Mouse (Mus musculus) liver, embryonic 12.5 days (tissue): ENCODE data around the gene Reps2. TPM values are rescaled to one million over a fixed set of nuclear protein-coding genes. Genes with fewer than 3 reads are reported as not detected.

ENCODE experiments used
- ATAC-seq: fragments of 200-750 bp; cut with Nextera tagmentation; 2 replicates; pipeline ENCODE4 v1.8.0; 2017; ENCODE audit warnings: moderate number of reproducible peaks, mild to moderate bottlenecking, moderate library complexity
- H3K27ac ChIP-seq: fragments of 300-500 bp; sonication (generic); 2 replicates; pipeline ENCODE4 v1.5.1; 2016; ENCODE audit warnings: mild to moderate bottlenecking
- H3K27me3 ChIP-seq: fragments of 300-500 bp; sonication (generic); replicated peaks from 2 replicates; pipeline ENCODE4 v1.6.1; 2016; ENCODE audit warnings: mild to moderate bottlenecking, moderate library complexity
- H3K36me3 ChIP-seq: fragments of 300-500 bp; sonication (generic); 2 replicates; pipeline ENCODE4 v1.6.1; 2016; ENCODE audit warnings: mild to moderate bottlenecking, moderate library complexity
- H3K4me1 ChIP-seq: fragments of 300-500 bp; sonication (generic); 2 replicates; pipeline ENCODE4 v1.6.1; 2016
- H3K4me2 ChIP-seq: fragments of 300-500 bp; sonication (generic); 2 replicates; pipeline ENCODE4 v1.6.1; 2016; ENCODE audit warnings: mild to moderate bottlenecking, moderate library complexity
- H3K4me3 ChIP-seq: fragments of 300-500 bp; sonication (generic); 2 replicates; pipeline ENCODE4 v1.5.1; 2016; ENCODE audit warnings: mild to moderate bottlenecking, moderate library complexity
- H3K9ac ChIP-seq: fragments of 300-500 bp; sonication (generic); 2 replicates; pipeline ENCODE4 v1.6.1; 2016; ENCODE audit warnings: mild to moderate bottlenecking, moderate library complexity
- H3K9me3 ChIP-seq: fragments of 300-500 bp; sonication (generic); replicated peaks from 2 replicates; pipeline ENCODE4 v1.6.1; 2016; ENCODE audit warnings: mild to moderate bottlenecking, moderate library complexity
- WGBS: fragments of 180-500 bp; shearing (Covaris S2); methylation state at CpG from one replicate; pipeline ENCODE4 v1.1.7; 2016; ENCODE audit not compliant: insufficient replicate concordance; 5-methylcytosine and 5-hydroxymethylcytosine counted together
- polyA plus RNA-seq: library from polyadenylated mRNA; unstranded; fragments of >200 nt; fragmentation: Nextera tagmentation; extraction: Ambion mirVana; gene quantifications from 2 replicates; pipeline ENCODE4 v1.2.1, GENCODE M21; 2016

The Reps2 gene
- polyA plus RNA-seq = 1.1 and 1.4 TPM in 2 replicates

DNA sequence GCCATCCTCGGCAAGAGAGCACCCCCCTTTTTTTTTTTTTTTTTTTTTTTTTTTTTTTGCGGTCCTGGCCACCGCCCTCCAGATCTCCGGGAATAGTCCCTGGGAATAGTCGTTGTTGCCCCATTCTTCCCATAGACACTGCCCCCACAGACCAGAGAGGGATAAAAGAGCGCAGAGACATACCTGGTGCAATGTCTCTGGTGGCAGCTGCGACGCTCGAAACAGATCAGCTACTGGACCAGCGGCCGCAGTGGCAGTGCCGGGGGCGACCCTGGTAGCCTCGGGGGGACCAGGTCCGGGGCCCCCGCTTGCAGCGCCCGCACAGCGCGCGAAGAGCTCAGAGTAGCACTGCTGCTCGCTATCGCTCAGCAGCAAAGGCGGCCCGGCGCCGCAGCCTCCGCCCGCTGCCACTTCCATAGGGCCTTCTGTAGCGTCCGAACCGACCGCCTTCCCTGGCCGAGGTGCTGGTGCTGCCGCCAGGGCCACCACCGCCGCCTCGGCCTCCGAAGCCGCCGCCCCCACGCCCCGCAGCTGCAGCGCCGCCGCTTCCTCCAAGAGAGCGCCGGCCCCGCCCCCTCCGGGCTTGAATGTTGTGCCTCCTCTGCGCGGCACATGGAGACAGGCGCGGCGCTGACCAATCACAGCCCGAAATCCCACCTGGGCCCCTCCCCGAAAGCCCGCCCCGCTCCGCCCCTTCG is at the start of gene Reps2:
Gene Reps2 (minus strand): TSS at position 559 of the 698 bp plus-strand sequence.
- Histone ChIP-seq H3K36me3 (no peaks in the 10 kb centered on the region), H3K27ac (peak within 1 kb of the TSS; percentile 75), H3K4me3 (peak within 1 kb of the TSS; percentile 70), H3K4me2 (peak within 1 kb of the TSS; percentile 93), H3K27me3 (peaks cover 11% of the 10 kb centered on the region; the same call in 1 of the 2 replicates), H3K9me3 (no peaks in the 10 kb centered on the region), H3K4me1 (peaks cover 16% of the 10 kb centered on the region; the same call in 1 of the 2 replicates), H3K9ac (peak within 1 kb of the TSS; percentile 78)
- WGBS = 16% methylated on average over 30 of the region's 61 CpGs
- ATAC-seq = peak; percentile 92

DNA sequence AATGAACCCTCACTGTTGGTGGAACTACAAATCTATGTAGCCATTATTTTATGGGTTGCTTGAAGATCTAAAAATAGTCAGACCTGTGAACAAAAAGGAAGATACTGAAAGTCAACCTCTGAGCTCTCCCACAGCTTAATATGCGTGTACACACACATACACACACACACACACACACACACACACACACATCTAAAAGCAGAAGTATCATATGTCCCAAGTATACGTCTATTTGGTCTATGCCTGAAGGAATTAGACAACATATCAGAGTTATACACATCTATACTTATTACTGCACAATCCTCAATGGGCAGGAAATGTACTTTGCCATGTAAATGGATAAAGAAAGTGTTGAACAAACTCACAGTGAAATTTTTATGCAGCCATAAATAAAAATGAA is 47.8 kb upstream of the Reps2 start:
- Histone ChIP-seq H3K27me3 (no peaks in the 10 kb centered on the region; the same call in 1 of the 2 replicates), H3K9ac (no peak overlapping the region), H3K9me3 (no peaks in the 10 kb centered on the region), H3K4me3 (no peak overlapping the region), H3K4me1 (no peaks in the 10 kb centered on the region), H3K36me3 (no peaks in the 10 kb centered on the region), H3K27ac (no peak overlapping the region), H3K4me2 (no peak overlapping the region)
- no peak for ATAC-seq
- 34% methylated on average over 2 of the region's 2 CpGs for WGBS

DNA sequence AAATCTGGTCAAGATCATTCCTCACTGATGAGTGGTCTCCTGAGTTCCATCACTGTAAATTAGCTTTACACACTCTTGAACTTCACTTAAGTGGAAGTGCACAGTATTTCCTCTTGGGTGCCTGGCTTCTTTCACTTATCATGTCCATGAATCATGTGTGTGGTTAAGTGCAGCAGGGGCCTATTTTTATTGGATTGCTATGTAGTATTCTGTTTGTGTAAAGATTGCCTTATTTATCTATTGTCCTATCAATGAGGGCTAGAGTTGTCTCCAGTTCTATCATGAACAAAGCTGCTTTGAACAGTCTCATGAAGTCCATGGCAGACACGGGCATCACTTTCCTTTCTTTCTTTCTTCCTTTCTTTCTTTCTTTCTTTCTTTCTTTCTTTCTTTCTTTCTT is 41.9 kb upstream of the Reps2 start:
- no peaks in the 10 kb centered on the region; the same call in 1 of the 2 replicates for H3K27me3 ChIP-seq
- H3K9me3 ChIP-seq = no peaks in the 10 kb centered on the region
- no peaks in the 10 kb centered on the region for H3K36me3 ChIP-seq
- no peak overlapping the region for H3K4me2 ChIP-seq
- H3K9ac ChIP-seq = no peak overlapping the region
- H3K4me3 ChIP-seq = no peak overlapping the region
- WGBS = 67% methylated on average over 1 of the region's 1 CpGs
- no peak overlapping the region for H3K27ac ChIP-seq
- H3K4me1 ChIP-seq = peaks cover 19% of the 10 kb centered on the region
- ATAC-seq = no peak

DNA sequence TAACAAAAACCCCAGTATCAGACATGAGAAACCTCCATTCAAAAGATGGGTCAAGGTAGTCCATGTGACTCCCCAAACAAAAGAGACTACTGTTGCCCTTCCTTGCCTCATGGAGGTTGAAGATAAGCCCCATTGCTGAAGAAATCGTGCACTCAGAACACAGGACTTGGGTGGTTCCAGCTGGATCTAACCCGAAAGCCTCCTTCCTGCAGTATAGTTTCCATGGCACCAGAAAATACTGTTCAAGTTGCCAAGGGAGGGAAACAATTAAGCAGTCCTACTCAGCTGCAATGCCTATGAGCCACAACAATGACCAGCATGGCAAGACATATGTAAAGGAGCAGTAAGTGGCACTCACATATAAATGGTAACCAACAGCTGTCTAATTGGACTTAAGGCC is 36.1 kb upstream of the Reps2 start:
- no peaks in the 10 kb centered on the region for H3K27me3 ChIP-seq
- no peaks in the 10 kb centered on the region for H3K36me3 ChIP-seq
- peak overlapping the region; percentile 86 for H3K27ac ChIP-seq
- H3K4me2 ChIP-seq = 0 out of 2 replicates have a peak overlapping the region, but pooled peaks have one; percentile 33
- H3K9me3 ChIP-seq = no peaks in the 10 kb centered on the region
- peaks cover 41% of the 10 kb centered on the region for H3K4me1 ChIP-seq
- no peak overlapping the region for H3K4me3 ChIP-seq
- H3K9ac ChIP-seq = no peak overlapping the region
- WGBS = 31% methylated on average over 2 of the region's 2 CpGs
- ATAC-seq = peak; percentile 83

DNA sequence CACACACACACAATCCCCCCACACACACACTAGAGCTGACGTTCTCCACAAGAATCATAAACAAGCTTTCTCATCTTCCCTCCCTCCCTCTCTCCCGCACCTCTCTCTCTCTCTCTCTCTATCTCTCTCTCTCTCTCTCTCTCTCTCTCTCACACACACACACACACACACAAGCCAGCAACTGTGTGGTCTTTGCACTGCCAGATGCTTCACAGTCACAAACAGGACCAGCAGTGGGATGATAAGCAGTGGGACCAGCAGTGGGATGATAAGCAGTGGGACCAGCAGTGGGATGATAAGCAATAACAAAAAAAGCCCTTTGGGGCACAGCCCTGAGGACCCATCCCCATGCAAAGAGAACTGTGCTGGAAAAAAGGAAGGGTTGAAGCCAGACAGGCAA is 35.4 kb upstream of the Reps2 start:
- H3K4me3 ChIP-seq = no peak overlapping the region
- no peaks in the 10 kb centered on the region for H3K9me3 ChIP-seq
- 31% methylated on average over 2 of the region's 2 CpGs for WGBS
- H3K36me3 ChIP-seq = no peaks in the 10 kb centered on the region
- H3K27me3 ChIP-seq = no peaks in the 10 kb centered on the region
- H3K4me1 ChIP-seq = peaks cover 41% of the 10 kb centered on the region
- H3K4me2 ChIP-seq = peak overlapping the region; percentile 33
- ATAC-seq = peak; percentile 95
- H3K9ac ChIP-seq = no peak overlapping the region; the same call in 1 of the 2 replicates
- peak overlapping the region; percentile 86 for H3K27ac ChIP-seq

DNA sequence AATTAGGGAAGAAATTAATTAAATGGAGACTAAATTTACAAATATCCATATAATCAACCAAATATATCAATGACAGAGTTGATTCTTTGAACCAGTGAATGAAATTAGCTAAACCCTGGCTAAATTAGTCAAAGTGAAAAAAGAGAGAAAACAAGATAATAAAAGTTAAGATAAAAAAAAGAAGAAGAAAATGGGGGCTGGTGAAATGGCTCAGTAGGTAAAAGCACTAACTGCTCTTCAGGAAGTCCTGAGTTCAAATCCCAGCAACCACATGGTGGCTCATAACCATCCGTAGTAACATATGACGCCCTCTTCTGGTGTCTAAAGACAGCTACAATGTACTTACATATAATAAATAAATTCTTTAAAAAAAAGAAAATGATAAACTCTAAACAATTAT is 22.7 kb upstream of the Reps2 start:
- no peak overlapping the region for H3K4me2 ChIP-seq
- H3K27ac ChIP-seq = no peak overlapping the region
- H3K9ac ChIP-seq = no peak overlapping the region
- no peaks in the 10 kb centered on the region for H3K27me3 ChIP-seq
- no peak overlapping the region for H3K4me3 ChIP-seq
- H3K36me3 ChIP-seq = no peaks in the 10 kb centered on the region
- no peaks in the 10 kb centered on the region for H3K9me3 ChIP-seq
- no peaks in the 10 kb centered on the region for H3K4me1 ChIP-seq
- no peak for ATAC-seq
- 59% methylated on average over 2 of the region's 2 CpGs for WGBS

DNA sequence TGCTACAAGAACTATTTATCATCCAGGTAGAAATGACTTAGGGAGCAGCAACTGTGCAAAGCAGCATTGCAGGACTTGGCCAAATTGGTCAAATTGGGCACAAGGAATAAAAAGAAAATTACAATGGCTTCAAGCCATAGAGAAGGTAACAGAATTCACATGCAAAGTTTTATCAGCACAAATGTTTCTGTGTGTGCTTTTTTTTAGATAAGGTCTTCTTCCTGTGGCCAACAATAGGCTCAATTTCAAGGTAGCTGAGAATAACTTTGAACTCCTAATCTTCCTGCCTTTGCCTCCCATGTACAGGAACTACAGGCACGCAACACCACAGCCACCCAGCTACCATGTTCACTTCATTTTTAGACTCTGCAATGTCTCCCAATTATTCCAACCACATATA is 16.7 kb upstream of the Reps2 start:
- no peak overlapping the region for H3K4me2 ChIP-seq
- H3K9ac ChIP-seq = no peak overlapping the region
- ATAC-seq = no peak
- H3K4me1 ChIP-seq = no peaks in the 10 kb centered on the region
- H3K36me3 ChIP-seq = no peaks in the 10 kb centered on the region
- WGBS = 53% methylated on average over 1 of the region's 1 CpGs
- H3K4me3 ChIP-seq = no peak overlapping the region
- H3K27ac ChIP-seq = no peak overlapping the region
- no peaks in the 10 kb centered on the region for H3K9me3 ChIP-seq
- no peaks in the 10 kb centered on the region for H3K27me3 ChIP-seq

DNA sequence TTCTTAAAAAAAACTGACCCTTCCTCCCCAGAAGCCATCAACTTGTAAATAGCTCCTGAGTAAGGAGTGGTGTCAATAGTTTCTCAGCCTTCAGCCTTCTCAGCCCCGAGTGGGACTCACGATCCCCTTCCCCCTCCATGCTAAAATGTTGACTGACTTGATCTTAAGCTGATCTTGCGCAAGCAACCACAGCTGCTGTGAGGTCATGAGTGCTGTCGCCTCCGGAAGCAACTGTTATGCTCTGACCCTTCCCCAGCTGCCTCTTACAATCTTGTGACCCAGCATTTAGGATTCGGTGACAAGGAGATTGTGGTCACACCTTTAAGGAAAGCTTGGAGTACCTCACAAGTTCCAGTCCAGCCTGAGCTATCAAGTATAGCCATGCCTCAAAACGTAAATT is 10.1 kb upstream of the Reps2 start:
- ATAC-seq = no peak
- no peak overlapping the region for H3K4me2 ChIP-seq
- no peaks in the 10 kb centered on the region for H3K36me3 ChIP-seq
- no peaks in the 10 kb centered on the region for H3K27me3 ChIP-seq
- H3K9me3 ChIP-seq = no peaks in the 10 kb centered on the region
- WGBS = 54% methylated on average over 7 of the region's 7 CpGs
- H3K4me3 ChIP-seq = no peak overlapping the region
- no peak overlapping the region for H3K9ac ChIP-seq
- no peak overlapping the region for H3K27ac ChIP-seq
- H3K4me1 ChIP-seq = no peaks in the 10 kb centered on the region

DNA sequence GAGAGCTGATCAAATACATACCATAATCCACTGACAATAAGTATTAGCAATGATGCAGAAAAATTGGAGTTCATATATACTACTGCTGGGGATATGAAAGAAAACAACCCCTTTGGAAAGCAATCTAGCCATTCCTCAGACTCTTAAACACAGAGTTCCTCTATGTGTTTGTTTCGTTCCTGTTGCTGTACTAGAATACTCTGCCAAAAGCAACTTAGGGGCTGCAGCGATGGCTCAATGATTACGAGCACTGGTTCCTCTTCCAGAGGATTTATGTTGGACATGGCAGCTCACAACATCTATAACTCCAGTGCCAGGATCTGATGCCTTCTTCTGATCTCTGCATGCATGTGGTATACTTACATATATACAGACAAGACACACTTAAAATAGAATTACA is 9.0 kb upstream of the Reps2 start:
- no peak for ATAC-seq
- WGBS = 84% methylated on average over 3 of the region's 3 CpGs
- Histone ChIP-seq H3K4me3 (no peak overlapping the region), H3K9me3 (no peaks in the 10 kb centered on the region), H3K27me3 (no peaks in the 10 kb centered on the region), H3K4me2 (no peak overlapping the region), H3K9ac (no peak overlapping the region), H3K4me1 (no peaks in the 10 kb centered on the region), H3K36me3 (no peaks in the 10 kb centered on the region), H3K27ac (no peak overlapping the region)

DNA sequence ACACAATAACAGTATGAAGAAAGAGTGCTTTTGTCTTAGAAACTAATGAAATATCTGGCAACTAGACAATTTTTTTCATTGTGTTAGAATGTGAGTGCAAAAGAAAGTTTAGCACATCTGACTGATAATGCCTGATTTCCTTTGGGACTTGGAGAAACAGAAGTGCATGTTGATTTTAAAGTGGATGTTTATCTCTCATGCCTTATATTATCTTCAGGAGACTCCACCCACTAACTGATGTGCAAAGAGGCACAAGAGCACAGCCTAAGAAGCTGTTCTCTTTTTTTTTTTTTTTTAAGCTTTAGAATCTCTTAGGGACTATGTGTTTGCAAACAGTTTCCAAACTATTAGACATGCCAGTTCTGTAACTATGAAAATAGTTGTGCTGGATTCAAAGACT is 7.7 kb upstream of the Reps2 start:
- Histone ChIP-seq H3K27me3 (peaks cover 4% of the 10 kb centered on the region; the same call in 1 of the 2 replicates), H3K36me3 (no peaks in the 10 kb centered on the region), H3K4me2 (no peak overlapping the region), H3K4me3 (no peak overlapping the region), H3K9ac (no peak overlapping the region), H3K9me3 (no peaks in the 10 kb centered on the region), H3K4me1 (no peaks in the 10 kb centered on the region), H3K27ac (no peak overlapping the region)
- ATAC-seq = no peak

DNA sequence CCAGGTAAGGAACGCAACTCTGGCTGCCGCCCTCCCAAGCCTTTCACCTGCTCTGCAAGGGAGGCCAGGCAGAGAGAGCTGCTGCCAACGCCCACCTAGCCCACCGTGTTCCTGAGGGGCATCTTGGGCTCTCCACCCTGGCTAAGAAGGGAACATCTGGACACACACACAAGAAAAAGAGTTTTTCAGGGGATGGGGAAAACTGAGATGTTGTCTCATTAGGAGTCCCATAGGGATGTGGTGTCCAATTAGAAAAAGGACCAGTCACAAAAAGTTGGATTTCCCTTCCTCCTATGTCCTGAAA is 292 bp upstream of the Reps2 start:
- 26% methylated on average over 4 of the region's 4 CpGs for WGBS
- Histone ChIP-seq H3K9me3 (no peaks in the 10 kb centered on the region), H3K27ac (no peak overlapping the region), H3K4me1 (peaks cover 16% of the 10 kb centered on the region; the same call in 1 of the 2 replicates), H3K4me2 (peak overlapping the region; percentile 93), H3K9ac (peak overlapping the region; percentile 78), H3K36me3 (no peaks in the 10 kb centered on the region), H3K27me3 (peaks cover 11% of the 10 kb centered on the region; the same call in 1 of the 2 replicates), H3K4me3 (peak overlapping the region; percentile 70)
- no peak for ATAC-seq

DNA sequence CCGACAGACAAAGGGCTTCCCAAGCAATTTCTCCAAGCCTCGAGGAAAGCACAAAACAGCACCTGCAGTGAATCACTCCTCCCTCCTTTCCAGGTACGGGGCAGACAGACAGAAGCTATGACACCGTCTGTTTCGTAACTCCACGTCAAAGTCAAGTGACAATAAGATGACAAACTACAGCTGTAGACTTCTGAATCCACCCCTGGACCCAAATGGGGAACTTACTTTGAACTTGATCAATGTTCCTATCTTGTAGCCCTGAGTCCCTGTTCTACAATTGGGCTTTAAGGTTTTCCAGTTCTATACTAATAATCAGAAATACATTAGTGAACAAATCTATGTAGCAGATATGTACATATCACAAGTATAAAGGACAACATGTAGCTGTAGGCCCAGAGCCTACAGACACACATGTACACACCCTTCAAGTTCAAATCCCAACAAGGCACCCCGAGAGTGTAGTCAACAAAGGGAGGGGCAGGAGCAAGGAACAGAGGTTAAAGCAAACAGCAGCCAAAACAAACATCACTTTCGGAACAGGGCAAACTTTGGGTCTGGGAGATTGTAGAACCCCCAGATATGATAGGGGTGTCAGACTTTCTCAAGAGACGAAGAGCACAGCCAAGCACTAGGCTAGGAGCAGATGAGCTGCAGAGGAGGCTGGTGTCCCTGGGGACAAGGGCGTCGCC is 903 bp downstream of the Reps2 start:
- Histone ChIP-seq H3K9me3 (no peaks in the 10 kb centered on the region), H3K27ac (peak overlapping the region; percentile 69), H3K4me2 (peak overlapping the region; percentile 93), H3K4me1 (peaks cover 16% of the 10 kb centered on the region; the same call in 1 of the 2 replicates), H3K36me3 (no peaks in the 10 kb centered on the region), H3K27me3 (peaks cover 11% of the 10 kb centered on the region; the same call in 1 of the 2 replicates), H3K9ac (peak overlapping the region; percentile 78), H3K4me3 (peak overlapping the region; percentile 70)
- WGBS = 23% methylated on average over 11 of the region's 11 CpGs
- peak; percentile 60 for ATAC-seq
